Mouse (Mus musculus): ENCODE results near the gene Tsacc. TPM values are rescaled to one million over a fixed set of nuclear protein-coding genes. Genes with fewer than 3 reads are reported as not detected.
A peak's percentile ranks its signal among the peaks of the same experiment; 100 is the strongest.

Tsacc gene
- polyA plus RNA-seq (2012; ENCODE audit: insufficient read depth, insufficient read length, missing spikeins) = 12.9 and 20.4 TPM in 2 replicates

- peaks cover 7% of the 10 kb centered on the region; the same call in 1 of the 2 replicates for H3K4me1 ChIP-seq (ENCODE audit: control insufficient read depth, insufficient read depth, insufficient read length, low read length)
- H3K27ac ChIP-seq (replicated peaks; ENCODE audit: low read depth, low read length) = peak within 1 kb of the TSS; percentile 96
- peak within 1 kb of the TSS; percentile 81 for H3K4me3 ChIP-seq (ENCODE audit: insufficient read depth, low read depth, low read length)
These were observed at the start of gene Tsacc, which contains the start of gene Cct3 for GRCm38 (mm10) chr3:88296561-88297318. Gene Tsacc (minus strand): TSS chr3:88296999. Gene Cct3 (plus strand): TSS chr3:88297116.

GRCm38 (mm10) chr3:88339006-88339405 is 42.2 kb upstream of the Tsacc start:
- Histone ChIP-seq H3K4me3 (ENCODE audit: insufficient read depth, low read depth, low read length) (no peak overlapping the region), H3K27ac (replicated peaks; ENCODE audit: low read depth, low read length) (peak overlapping the region; percentile 5; the same call in 1 of the 2 replicates), H3K4me1 (ENCODE audit: control insufficient read depth, insufficient read depth, insufficient read length, low read length) (peaks cover 4% of the 10 kb centered on the region; the same call in 1 of the 2 replicates)

GRCm38 (mm10) chr3:88338316-88338715 is 41.5 kb upstream of the Tsacc start:
- peaks cover 4% of the 10 kb centered on the region; the same call in 1 of the 2 replicates for H3K4me1 ChIP-seq (ENCODE audit: control insufficient read depth, insufficient read depth, insufficient read length, low read length)
- no peak overlapping the region for H3K27ac ChIP-seq (replicated peaks; ENCODE audit: low read depth, low read length)
- no peak overlapping the region for H3K4me3 ChIP-seq (ENCODE audit: insufficient read depth, low read depth, low read length)

- H3K27ac ChIP-seq (replicated peaks; ENCODE audit: low read depth, low read length) = peak overlapping the region; percentile 65
- peak overlapping the region; percentile 36 for H3K4me3 ChIP-seq (ENCODE audit: insufficient read depth, low read depth, low read length)
- peaks cover 8% of the 10 kb centered on the region; the same call in 1 of the 2 replicates for H3K4me1 ChIP-seq (ENCODE audit: control insufficient read depth, insufficient read depth, insufficient read length, low read length)
These were observed 40.7 kb upstream of the Tsacc start for GRCm38 (mm10) chr3:88337367-88338020.

- peak within 1 kb of the TSS; percentile 93 for H3K4me3 ChIP-seq (ENCODE audit: insufficient read depth, low read depth, low read length)
- H3K4me1 ChIP-seq (ENCODE audit: control insufficient read depth, insufficient read depth, insufficient read length, low read length) = peaks cover 12% of the 10 kb centered on the region; the same call in 1 of the 2 replicates
- H3K27ac ChIP-seq (replicated peaks; ENCODE audit: low read depth, low read length) = peak within 1 kb of the TSS; percentile 91
These were observed 39.5 kb upstream of the Tsacc start, which contains the start of the genes Tmem79 and Smg5 for GRCm38 (mm10) chr3:88336058-88337013. Gene Tmem79 (minus strand): TSS chr3:88336148. Gene Smg5 (plus strand): TSS chr3:88336260.

GRCm38 (mm10) chr3:88335436-88336053 is 38.7 kb upstream of the Tsacc start:
- H3K4me1 ChIP-seq (ENCODE audit: control insufficient read depth, insufficient read depth, insufficient read length, low read length) = peaks cover 12% of the 10 kb centered on the region; the same call in 1 of the 2 replicates
- peak overlapping the region; percentile 93 for H3K4me3 ChIP-seq (ENCODE audit: insufficient read depth, low read depth, low read length)
- H3K27ac ChIP-seq (replicated peaks; ENCODE audit: low read depth, low read length) = peak overlapping the region; percentile 87

- Histone ChIP-seq H3K4me1 (ENCODE audit: control insufficient read depth, insufficient read depth, insufficient read length, low read length) (peaks cover 12% of the 10 kb centered on the region; the same call in 1 of the 2 replicates), H3K4me3 (ENCODE audit: insufficient read depth, low read depth, low read length) (peak overlapping the region; percentile 93), H3K27ac (replicated peaks; ENCODE audit: low read depth, low read length) (peak overlapping the region; percentile 74)
These were observed 38.2 kb upstream of the Tsacc start for GRCm38 (mm10) chr3:88334902-88335435.

GRCm38 (mm10) chr3:88334029-88334658 is 37.3 kb upstream of the Tsacc start:
- H3K4me1 ChIP-seq (ENCODE audit: control insufficient read depth, insufficient read depth, insufficient read length, low read length) = peaks cover 12% of the 10 kb centered on the region; the same call in 1 of the 2 replicates
- H3K4me3 ChIP-seq (ENCODE audit: insufficient read depth, low read depth, low read length) = peak overlapping the region; percentile 93
- peak overlapping the region; percentile 44 for H3K27ac ChIP-seq (replicated peaks; ENCODE audit: low read depth, low read length)

- Histone ChIP-seq H3K27ac (replicated peaks; ENCODE audit: low read depth, low read length) (no peak overlapping the region), H3K4me1 (ENCODE audit: control insufficient read depth, insufficient read depth, insufficient read length, low read length) (peaks cover 8% of the 10 kb centered on the region; the same call in 1 of the 2 replicates)
These were observed 34.5 kb upstream of the Tsacc start for GRCm38 (mm10) chr3:88331282-88331681.

GRCm38 (mm10) chr3:88328956-88329355 is 32.2 kb upstream of the Tsacc start:
- H3K4me3 ChIP-seq (ENCODE audit: insufficient read depth, low read depth, low read length) = no peak overlapping the region
- H3K27ac ChIP-seq (replicated peaks; ENCODE audit: low read depth, low read length) = no peak overlapping the region
- H3K4me1 ChIP-seq (ENCODE audit: control insufficient read depth, insufficient read depth, insufficient read length, low read length) = peaks cover 16% of the 10 kb centered on the region

More at GRCm38 (mm10) chr3:88331282-88331681, 34.5 kb upstream of the Tsacc start:
- no peak overlapping the region for H3K4me3 ChIP-seq (ENCODE audit: insufficient read depth, low read depth, low read length)

- Histone ChIP-seq H3K4me1 (ENCODE audit: control insufficient read depth, insufficient read depth, insufficient read length, low read length) (peaks cover 8% of the 10 kb centered on the region; the same call in 1 of the 2 replicates), H3K27ac (replicated peaks; ENCODE audit: low read depth, low read length) (peak within 1 kb of the TSS; percentile 36), H3K4me3 (ENCODE audit: insufficient read depth, low read depth, low read length) (peak within 1 kb of the TSS; percentile 74)
These were observed 28.2 kb upstream of the Tsacc start, which contains the start of gene Glmp for GRCm38 (mm10) chr3:88324951-88325405. Gene Glmp (plus strand): TSS chr3:88325023.

- H3K27ac ChIP-seq (replicated peaks; ENCODE audit: low read depth, low read length) = no peak overlapping the region
- peaks cover 7% of the 10 kb centered on the region; the same call in 1 of the 2 replicates for H3K4me1 ChIP-seq (ENCODE audit: control insufficient read depth, insufficient read depth, insufficient read length, low read length)
- H3K4me3 ChIP-seq (ENCODE audit: insufficient read depth, low read depth, low read length) = no peak overlapping the region
These were observed 2.4 kb upstream of the Tsacc start for GRCm38 (mm10) chr3:88299172-88299571.

GRCm38 (mm10) chr3:88297321-88297851 is 587 bp upstream of the Tsacc start:
- H3K27ac ChIP-seq (replicated peaks; ENCODE audit: low read depth, low read length) = peak overlapping the region; percentile 90
- peaks cover 7% of the 10 kb centered on the region; the same call in 1 of the 2 replicates for H3K4me1 ChIP-seq (ENCODE audit: control insufficient read depth, insufficient read depth, insufficient read length, low read length)
- peak overlapping the region; percentile 74 for H3K4me3 ChIP-seq (ENCODE audit: insufficient read depth, low read depth, low read length)

Data from brown adipose tissue, adult 24 weeks (tissue).